Mouse (Mus musculus) midbrain, postnatal 0 days (tissue): ENCODE measurements around the gene Fgd2. TPM values are rescaled to one million over a fixed set of nuclear protein-coding genes. Genes with fewer than 3 reads are reported as not detected.

Experiments
- ATAC-seq: fragments of 200-750 bp; cut with Nextera tagmentation; 2 replicates; pipeline ENCODE4 v1.8.0; 2017; ENCODE audit warnings: moderate number of reproducible peaks, mild to moderate bottlenecking, moderate TSS enrichment, moderate library complexity; ENCODE audit not compliant: low FRiP score
- DNase-seq: peaks from one replicate; pipeline ENCODE4 v3.0.0-alpha.2; 2015; ENCODE audit warnings: low spot score
- H3K27ac ChIP-seq: fragments of 300-500 bp; sonication (generic); 2 replicates; pipeline ENCODE4 v1.5.1; 2014; ENCODE audit warnings: low read depth, mild to moderate bottlenecking, low read length, mixed read lengths
- H3K27me3 ChIP-seq: fragments of 300-500 bp; sonication (generic); 2 replicates; pipeline ENCODE4 v1.6.1; 2014; ENCODE audit warnings: low read length, control low read depth, mixed read lengths; ENCODE audit not compliant: insufficient read depth
- H3K36me3 ChIP-seq: fragments of 300-500 bp; sonication (generic); 2 replicates; pipeline ENCODE4 v1.6.1; 2014; ENCODE audit warnings: low read length, control low read depth, mixed read lengths; ENCODE audit not compliant: insufficient read depth
- H3K4me1 ChIP-seq: fragments of 300-500 bp; sonication (generic); 2 replicates; pipeline ENCODE4 v1.6.1; 2014; ENCODE audit warnings: mild to moderate bottlenecking, control low read depth, antibody characterized with exemption, low read length, mixed read lengths; ENCODE audit not compliant: insufficient read depth
- H3K4me2 ChIP-seq: fragments of 300-500 bp; sonication (generic); 2 replicates; pipeline ENCODE4 v1.6.1; 2014; ENCODE audit warnings: low read depth, mild to moderate bottlenecking, low read length, mixed read lengths; ENCODE audit not compliant: poor library complexity, severe bottlenecking
- H3K4me3 ChIP-seq: fragments of 300-500 bp; sonication (generic); 2 replicates; pipeline ENCODE4 v1.5.1; 2014; ENCODE audit warnings: low read depth, mild to moderate bottlenecking, low read length, moderate library complexity
- H3K9ac ChIP-seq: fragments of 300-500 bp; sonication (generic); replicated peaks from 2 replicates; pipeline ENCODE4 v1.6.1; 2014; ENCODE audit warnings: mild to moderate bottlenecking, low read length, moderate library complexity, mixed read lengths; ENCODE audit not compliant: poor library complexity, severe bottlenecking
- H3K9me3 ChIP-seq: fragments of 300-500 bp; sonication (generic); 2 replicates; pipeline ENCODE4 v1.6.1; 2016; ENCODE audit warnings: low read length, control low read depth
- CTCF ChIP-seq: IDR thresholded peaks from 2 replicates; pipeline ENCODE4 v1.5.1; 2016; ENCODE audit warnings: antibody characterized with exemption, mild to moderate bottlenecking
- WGBS: fragments of 180-500 bp; shearing (Covaris S2); extraction: QIAGEN DNeasy Blood & Tissue Kit; methylation state at CpG from one replicate; pipeline ENCODE4 v1.1.7; 2014; 5-methylcytosine and 5-hydroxymethylcytosine counted together
- polyA plus RNA-seq: library from polyadenylated mRNA; unstranded; fragments of >200 nt; fragmentation: Nextera tagmentation; extraction: Ambion mirVana; gene quantifications from 2 replicates; pipeline ENCODE4 v1.2.1, GENCODE M21; 2015
- total RNA-seq: library from RNA; depleted of rRNA; stranded (reverse); fragments of >200 nt; gene quantifications from 2 replicates; pipeline ENCODE4 v1.2.3, GENCODE M21; 2014

Gene Fgd2
- total and polyA plus RNA-seq, 2 experiments from 2014 or later: 14.4 to 27.3 TPM

DNA sequence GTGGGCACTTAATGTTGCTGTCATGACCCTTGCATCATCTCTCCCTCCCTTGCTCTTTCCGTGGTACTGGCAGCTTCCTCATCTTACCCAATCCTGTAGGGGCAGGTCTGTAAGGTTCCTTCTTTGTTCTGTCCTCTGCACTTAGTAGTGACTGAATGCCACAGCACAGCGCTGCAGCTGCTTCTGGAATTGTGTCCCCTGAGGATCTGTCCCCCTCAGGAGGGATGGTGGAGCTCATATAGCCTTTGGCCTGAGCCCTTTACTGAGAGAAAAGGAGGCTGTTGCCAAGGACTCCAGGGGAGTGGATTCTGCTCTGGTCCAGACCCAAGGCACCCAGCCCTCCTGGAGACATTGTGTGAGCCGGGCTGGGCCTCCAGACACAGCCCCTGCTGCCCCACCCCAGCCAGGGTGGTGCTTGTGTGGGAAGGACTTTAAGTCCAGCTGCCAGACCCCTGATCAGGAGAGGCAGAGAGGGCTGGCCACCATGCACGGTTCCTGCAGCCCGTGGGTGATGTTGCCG, 41.9 kb upstream of the Fgd2 start:
- Histone ChIP-seq H3K4me1 (peaks cover 6% of the 10 kb centered on the region; the same call in 1 of the 2 replicates), H3K9me3 (no peaks in the 10 kb centered on the region), H3K36me3 (no peaks in the 10 kb centered on the region), H3K4me3 (no peak overlapping the region), H3K9ac (peak overlapping the region; percentile 8; the same call in 1 of the 2 replicates), H3K27ac (no peak overlapping the region), H3K27me3 (no peaks in the 10 kb centered on the region; the same call in 1 of the 2 replicates), H3K4me2 (no peak overlapping the region)
- TF ChIP-seq CTCF: no peak
- ATAC-seq (no peak), DNase-seq (no peak)
- 60% methylated on average over 6 of the region's 6 CpGs for WGBS

- no peak for TF ChIP-seq CTCF
Measured at GRCm38 (mm10) chr17:29319476-29319875, 41.2 kb upstream of the Fgd2 start.

DNA sequence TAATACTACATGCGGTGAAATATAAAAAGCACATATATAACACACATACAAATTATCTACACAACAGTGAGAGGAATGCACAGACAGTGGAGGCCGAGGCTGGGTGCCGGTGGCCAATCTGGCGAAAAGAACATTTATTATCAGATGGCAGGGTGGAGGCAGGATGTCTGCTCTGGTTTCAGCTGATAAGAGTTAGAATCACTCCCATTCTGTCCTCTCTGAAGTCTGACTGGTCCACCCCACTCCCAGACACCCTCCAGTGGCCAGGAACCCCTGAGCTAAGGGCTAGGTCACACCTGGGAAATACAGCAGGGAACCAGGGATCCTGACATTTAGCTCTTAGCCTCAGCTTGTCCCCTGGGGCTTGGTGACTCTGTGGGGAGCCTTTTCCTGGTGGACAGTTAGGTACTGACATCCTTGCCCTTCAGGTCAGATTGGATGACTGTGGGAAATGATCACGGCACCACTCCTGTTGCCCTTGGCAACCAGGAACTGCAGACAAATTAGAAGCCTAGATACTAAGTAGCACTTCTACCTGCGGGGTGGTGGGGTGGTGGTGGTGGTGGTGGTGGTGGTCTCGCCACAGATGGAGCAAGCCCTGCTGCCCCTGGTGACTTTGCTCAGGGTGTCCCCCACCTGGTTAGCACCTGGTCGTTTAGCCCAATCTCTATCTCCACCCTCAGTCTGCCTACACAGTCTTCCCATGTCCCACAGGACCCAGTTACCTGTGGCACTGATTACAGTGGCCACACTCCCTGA, 40.7 kb upstream of the Fgd2 start:
- no peak for DNase-seq
- Histone ChIP-seq H3K9me3 (no peaks in the 10 kb centered on the region), H3K4me1 (peaks cover 6% of the 10 kb centered on the region; the same call in 1 of the 2 replicates), H3K36me3 (no peaks in the 10 kb centered on the region), H3K4me2 (no peak overlapping the region), H3K4me3 (no peak overlapping the region), H3K27ac (no peak overlapping the region), H3K9ac (no peak overlapping the region), H3K27me3 (no peaks in the 10 kb centered on the region; the same call in 1 of the 2 replicates)
- no peak for TF ChIP-seq CTCF
- no peak for ATAC-seq
- 61% methylated on average over 8 of the region's 8 CpGs for WGBS

More at GRCm38 (mm10) chr17:29319476-29319875, 41.2 kb upstream of the Fgd2 start:
- no peak overlapping the region for H3K4me2 ChIP-seq
- H3K4me3 ChIP-seq: no peak overlapping the region
- no peak for DNase-seq
- H3K9ac ChIP-seq: no peak overlapping the region
- no peaks in the 10 kb centered on the region for H3K36me3 ChIP-seq
- peaks cover 6% of the 10 kb centered on the region; the same call in 1 of the 2 replicates for H3K4me1 ChIP-seq
- H3K27me3 ChIP-seq: no peaks in the 10 kb centered on the region; the same call in 1 of the 2 replicates
- no peaks in the 10 kb centered on the region for H3K9me3 ChIP-seq
- H3K27ac ChIP-seq: no peak overlapping the region
- 92% methylated on average over 7 of the region's 7 CpGs for WGBS
- ATAC-seq: no peak

DNA sequence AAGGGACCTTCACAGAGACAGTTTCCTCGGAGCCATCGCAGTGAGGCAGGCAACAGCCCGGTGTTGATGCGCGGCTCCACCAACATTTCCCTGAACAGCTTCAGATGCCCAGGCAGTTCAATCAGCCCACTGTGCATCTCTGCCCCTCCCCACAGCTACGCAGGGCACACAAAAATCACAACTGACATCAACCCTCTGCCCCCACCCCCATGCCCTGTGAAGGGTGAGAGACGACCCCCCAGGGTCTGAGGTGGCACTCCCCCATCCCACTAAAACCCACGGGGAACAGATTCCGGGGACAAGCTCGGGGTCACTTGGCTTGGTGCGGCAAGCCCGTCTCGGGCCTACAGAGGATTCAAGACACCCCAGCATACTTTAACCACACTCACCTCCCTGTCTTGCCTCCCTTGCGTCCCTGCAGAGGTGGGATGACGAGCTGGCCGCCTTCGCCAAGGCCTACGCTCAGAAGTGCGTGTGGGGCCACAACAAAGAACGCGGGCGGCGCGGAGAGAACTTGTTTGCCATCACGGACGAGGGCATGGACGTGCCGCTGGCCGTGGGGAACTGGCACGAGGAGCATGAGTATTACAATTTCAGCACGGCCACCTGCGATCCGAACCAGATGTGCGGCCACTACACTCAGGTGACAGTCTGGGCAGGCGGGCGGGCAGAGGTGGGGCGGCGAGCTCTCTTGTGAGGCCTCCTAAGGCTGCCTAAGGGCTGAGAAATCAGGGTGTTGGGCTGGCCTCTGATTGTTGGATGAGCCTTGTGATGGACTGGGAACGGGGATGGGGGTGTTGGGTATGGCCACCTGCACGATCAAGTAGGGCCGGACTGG, 38.7 kb upstream of the Fgd2 start:
- no peak overlapping the region for H3K9ac ChIP-seq
- no peaks in the 10 kb centered on the region; the same call in 1 of the 2 replicates for H3K27me3 ChIP-seq

DNA sequence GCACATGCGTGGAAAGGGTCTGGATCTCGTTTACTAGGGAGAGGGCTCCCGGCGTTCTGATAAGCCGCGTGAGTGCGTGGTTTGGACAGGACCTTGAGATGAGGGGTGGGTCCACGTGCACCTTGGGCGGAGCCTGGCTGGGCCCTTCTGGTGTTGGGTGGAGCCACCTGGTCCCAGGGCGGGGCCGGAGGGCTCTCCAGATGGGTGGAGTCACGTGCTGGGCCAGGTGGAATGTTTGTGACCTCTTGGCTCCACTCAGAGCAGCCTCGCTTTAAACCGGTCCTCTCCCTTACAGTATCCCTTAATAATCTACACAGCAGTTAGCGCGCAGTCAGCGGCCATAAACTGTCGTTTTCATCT, 38.1 kb upstream of the Fgd2 start:
- Histone ChIP-seq H3K4me1 (peaks cover 16% of the 10 kb centered on the region), H3K9ac (no peak overlapping the region), H3K4me2 (peak overlapping the region; percentile 4; the same call in 1 of the 2 replicates), H3K9me3 (no peaks in the 10 kb centered on the region), H3K36me3 (no peaks in the 10 kb centered on the region), H3K27ac (no peak overlapping the region), H3K27me3 (no peaks in the 10 kb centered on the region; the same call in 1 of the 2 replicates), H3K4me3 (no peak overlapping the region)
- WGBS: 44% methylated on average over 18 of the region's 18 CpGs
- no peak for ATAC-seq
- TF ChIP-seq CTCF: no peak
- DNase-seq: no peak

More for the DNA sequence above, 38.7 kb upstream of the Fgd2 start:
- Histone ChIP-seq H3K27ac (no peak overlapping the region), H3K36me3 (no peaks in the 10 kb centered on the region), H3K9me3 (no peaks in the 10 kb centered on the region), H3K4me2 (peak overlapping the region; percentile 4; the same call in 1 of the 2 replicates), H3K4me1 (peaks cover 16% of the 10 kb centered on the region), H3K4me3 (no peak overlapping the region)
- 32% methylated on average over 41 of the region's 41 CpGs for WGBS
- no peak for TF ChIP-seq CTCF
- ATAC-seq (no peak), DNase-seq (no peak)
